Mouse (Mus musculus) brown adipose tissue, adult 24 weeks (tissue): ENCODE measurements at regions not wholly inside any gene's neighbourhood (a gene's known extent, or its start where the extent isn't known, plus 50 kb on each side); places are given as distances from the start of the nearest gene placed in this dataset.

Experiments used
- H3K27ac ChIP-seq: fragments of 200-500 bp; replicated peaks from 2 replicates; pipeline ENCODE4 v1.5.1; 2012; ENCODE audit warnings: low read depth, mild to moderate bottlenecking, low read length
- H3K4me1 ChIP-seq: fragments of 200-500 bp; 2 replicates; pipeline ENCODE4 v1.6.1; 2012; ENCODE audit warnings: low read length, mixed read lengths; ENCODE audit not compliant: control insufficient read depth, insufficient read depth, insufficient read length
- H3K4me3 ChIP-seq: fragments of 200-500 bp; 2 replicates; pipeline ENCODE4 v1.5.1; 2012; ENCODE audit warnings: low read depth, mild to moderate bottlenecking, low read length, moderate library complexity; ENCODE audit not compliant: insufficient read depth

DNA sequence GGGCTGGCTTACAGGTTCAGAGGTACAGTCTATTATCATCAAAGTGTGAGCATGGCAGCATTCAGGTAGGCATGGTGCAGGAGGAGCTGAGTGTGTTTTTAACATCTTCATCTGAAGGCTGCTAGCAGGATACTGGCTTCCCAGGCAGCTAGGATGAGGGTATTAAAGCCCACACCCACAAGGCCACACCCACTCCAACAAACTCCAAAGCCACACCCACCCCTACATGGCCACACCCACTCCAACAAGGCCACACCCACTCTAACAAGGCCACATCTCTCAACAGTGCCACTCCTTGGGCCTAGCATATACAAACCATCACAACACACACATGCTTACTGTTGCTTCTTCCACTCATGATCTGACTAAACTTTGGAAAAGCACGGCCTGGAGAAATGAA is 172.5 kb downstream of the Msrb3 start:
- Histone ChIP-seq H3K4me1 (no peaks in the 10 kb centered on the region), H3K27ac (no peak overlapping the region), H3K4me3 (no peak overlapping the region)

DNA sequence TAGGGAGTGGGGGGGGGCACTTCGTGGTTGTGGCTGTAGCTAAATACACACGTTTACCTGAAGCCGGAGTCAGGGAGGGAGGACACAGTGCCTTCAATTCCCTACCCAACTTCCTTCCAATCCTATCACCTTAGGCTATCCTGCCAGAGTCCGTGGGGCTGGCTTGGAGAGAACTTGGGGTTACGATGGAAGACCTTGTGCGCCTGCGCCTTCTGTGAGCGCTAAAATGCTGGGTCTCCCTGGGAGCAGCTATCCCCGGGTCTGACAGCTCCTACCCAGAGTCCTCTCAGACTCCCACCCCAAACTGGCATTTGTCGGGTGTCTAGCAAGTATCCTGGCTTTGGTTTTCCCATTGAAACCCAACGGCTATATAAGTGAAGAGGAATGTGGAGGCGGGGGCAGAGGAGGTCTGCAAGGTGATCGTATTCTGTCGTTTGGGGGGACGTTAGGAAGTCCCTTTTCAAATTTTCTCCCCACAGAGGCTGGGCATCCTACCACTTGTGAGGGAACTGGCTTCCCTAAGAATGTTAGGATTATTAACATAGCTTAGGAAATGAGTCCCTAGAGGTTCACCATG is 176.9 kb downstream of the Msrb3 start:
- no peaks in the 10 kb centered on the region for H3K4me1 ChIP-seq
- H3K4me3 ChIP-seq: no peak overlapping the region
- no peak overlapping the region for H3K27ac ChIP-seq

DNA sequence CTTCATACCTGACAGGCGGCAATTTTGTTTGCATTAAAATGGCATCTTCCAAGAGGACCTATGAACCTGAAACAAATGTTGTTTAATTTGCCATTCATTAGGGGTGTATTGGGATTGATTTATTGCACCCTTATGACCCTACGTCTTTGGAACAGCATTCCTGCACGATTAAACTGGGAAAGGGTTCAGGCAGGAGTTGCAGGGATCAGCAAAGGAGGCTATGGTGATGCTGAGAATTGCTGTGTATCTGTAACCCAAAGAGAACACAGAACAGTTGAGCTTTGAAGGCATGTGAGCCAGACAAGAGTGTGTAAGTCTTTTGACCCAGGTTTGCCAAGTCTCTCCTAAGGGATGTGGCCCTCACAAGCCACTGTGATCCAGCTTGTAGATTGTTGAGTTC is 177.9 kb downstream of the Msrb3 start:
- no peak overlapping the region for H3K4me3 ChIP-seq
- no peak overlapping the region for H3K27ac ChIP-seq
- no peaks in the 10 kb centered on the region for H3K4me1 ChIP-seq

DNA sequence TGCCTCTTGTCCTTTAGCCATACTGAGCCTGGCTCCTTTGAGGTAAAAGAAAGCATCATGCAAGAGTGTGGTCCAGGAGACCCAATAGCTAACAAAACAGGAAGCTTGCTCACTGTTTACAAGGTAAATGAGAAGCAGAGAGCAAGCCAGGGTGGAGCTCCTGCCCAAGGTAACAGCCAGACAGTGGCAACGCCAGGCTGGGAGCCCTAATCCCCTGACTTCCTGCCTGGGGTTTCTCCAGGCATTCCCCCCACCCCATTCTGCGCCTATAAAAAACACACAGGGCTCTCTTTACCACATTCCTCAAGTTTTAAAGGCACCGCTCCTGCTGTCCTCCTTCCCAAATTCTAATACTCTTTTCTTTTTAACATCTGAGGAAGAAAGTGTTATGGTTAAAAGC is 178.8 kb downstream of the Msrb3 start:
- no peak overlapping the region for H3K27ac ChIP-seq
- no peak overlapping the region for H3K4me3 ChIP-seq
- H3K4me1 ChIP-seq: no peaks in the 10 kb centered on the region

DNA sequence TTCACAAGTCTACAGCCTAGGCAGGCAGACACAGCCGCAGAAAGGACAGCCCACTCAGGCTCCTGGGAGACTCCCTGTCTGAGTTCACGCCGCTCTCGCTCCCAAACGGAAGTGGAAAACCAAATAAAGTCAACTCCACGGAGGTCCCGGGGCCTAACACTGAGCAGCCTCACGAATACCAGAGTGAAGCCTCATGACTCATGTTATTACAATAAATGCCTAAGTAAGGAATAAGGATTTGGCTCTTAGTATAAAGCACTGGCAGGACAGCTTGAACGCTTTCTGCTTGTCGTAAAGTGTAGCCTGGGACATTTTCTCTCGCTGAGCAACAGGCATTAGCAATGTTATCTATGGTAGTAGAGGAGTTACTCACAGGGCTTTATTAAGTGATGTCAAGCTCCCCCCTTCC is 181.7 kb downstream of the Msrb3 start:
- Histone ChIP-seq H3K4me3 (no peak overlapping the region), H3K4me1 (no peaks in the 10 kb centered on the region), H3K27ac (no peak overlapping the region)

DNA sequence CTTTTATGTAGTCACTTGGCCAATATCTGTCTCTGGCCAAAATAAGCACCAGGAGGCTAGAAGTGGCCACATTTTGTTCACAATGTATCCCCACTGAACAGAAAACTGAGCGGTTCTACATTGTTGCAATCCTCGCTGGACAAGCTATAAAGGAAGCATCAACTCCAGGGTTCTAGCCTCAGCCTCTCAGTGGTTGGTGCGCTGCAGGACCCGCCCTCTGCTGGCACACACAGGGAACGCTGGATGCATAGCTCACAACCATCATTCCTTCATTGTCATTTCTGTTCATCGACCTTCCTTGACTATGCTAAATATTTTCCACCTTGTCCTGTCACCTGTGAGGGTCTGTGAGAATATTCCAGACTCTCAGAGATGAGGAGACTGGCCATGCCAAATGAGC is 182.5 kb downstream of the Msrb3 start:
- Histone ChIP-seq H3K27ac (no peak overlapping the region), H3K4me3 (no peak overlapping the region), H3K4me1 (no peaks in the 10 kb centered on the region)

DNA sequence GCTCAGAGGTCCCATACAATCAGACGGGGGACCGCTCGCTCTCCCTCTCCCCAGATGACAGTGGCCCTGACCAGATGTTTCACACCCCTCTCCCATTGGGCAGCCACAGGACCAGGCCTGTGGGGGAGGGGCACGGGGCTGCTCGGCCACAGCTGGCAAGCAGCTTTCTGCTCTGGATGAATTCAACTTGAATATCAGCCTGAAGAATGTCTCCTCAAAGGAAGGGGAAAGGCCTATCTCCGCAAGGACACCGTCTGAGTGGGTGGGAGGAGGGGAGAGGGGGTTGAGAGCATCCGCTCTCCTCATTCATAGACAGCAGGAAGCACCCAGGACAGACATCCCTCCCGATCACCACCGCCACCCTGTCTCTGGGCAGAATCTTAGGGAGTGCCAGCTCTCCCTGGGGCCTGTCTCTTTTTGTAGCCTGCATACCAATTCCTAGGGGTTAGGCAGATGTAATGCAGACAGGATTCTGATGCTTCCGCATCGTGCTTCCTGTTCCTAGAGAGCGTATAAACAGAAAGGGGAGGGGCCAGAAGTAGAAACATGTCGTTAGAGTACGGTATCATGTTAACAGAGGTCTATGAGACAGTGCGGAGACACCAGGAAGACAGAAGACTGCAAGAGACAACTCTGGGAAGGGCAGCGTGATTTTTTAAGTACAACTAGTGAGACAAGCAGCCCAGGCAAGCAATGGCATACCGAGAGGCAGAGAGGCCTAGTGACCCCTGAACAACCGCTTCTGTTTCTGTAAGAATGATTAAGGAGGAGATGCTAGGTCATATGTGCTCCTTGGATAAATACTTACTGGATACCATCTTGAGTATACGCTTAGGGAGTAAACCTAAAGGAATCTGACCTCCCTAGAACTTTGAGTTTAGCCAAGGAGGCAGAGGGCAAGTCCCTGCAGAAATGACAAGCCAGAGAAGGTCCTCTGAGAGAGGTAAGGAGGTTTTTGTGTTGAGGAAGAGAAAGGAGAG is 190.8 kb downstream of the Msrb3 start:
- no peak overlapping the region for H3K4me3 ChIP-seq
- H3K27ac ChIP-seq: no peak overlapping the region
- no peaks in the 10 kb centered on the region for H3K4me1 ChIP-seq

DNA sequence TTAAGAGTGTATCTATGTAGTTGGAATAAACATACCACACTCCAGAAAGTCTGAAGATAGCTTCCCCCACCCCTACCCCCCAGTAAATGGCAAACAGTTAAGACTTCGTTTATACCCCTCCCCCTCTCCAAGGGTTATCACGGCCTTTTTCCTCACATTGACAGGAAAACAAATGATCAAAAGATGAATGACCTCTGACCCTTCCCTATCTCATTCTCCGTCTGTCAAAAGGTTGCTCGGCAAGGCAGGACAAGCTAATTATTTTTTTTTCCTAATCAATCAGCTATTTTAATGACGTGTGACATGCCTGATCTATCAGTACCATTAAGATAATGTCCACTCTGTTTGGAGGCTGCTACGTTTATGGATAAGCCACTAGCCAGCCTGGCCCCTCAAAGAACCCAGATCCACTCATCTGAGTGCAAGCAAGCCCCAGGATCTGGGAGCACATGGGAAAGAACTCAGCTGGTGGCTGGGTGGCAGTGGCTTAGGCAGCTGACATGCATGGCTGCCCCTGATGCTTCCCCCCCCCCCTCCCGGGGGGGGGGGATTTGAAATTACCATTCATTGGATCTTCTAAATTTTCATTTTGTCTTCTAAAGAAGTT is 192.1 kb downstream of the Msrb3 start:
- H3K4me1 ChIP-seq: no peaks in the 10 kb centered on the region
- no peak overlapping the region for H3K27ac ChIP-seq
- H3K4me3 ChIP-seq: no peak overlapping the region

DNA sequence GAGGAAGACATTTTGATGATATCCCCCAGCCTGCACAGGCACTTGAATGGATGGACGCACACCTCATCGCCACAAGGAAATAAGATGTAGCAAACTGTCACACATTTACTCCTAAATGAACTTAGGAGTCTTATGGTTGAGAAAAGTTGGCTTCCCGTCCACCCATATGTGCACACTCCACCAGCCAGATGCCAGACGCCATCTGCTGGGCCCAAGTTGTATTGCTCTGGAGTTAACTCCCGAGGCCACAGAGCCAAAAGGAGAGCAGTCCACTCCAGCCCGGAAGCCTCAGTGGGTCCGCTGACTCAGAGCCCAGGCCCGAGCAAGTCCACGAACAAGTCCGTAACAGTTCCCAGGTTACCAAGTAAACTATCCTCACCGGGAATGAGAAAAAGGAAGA is 197.1 kb downstream of the Msrb3 start:
- Histone ChIP-seq H3K27ac (no peak overlapping the region), H3K4me3 (no peak overlapping the region), H3K4me1 (no peaks in the 10 kb centered on the region)

DNA sequence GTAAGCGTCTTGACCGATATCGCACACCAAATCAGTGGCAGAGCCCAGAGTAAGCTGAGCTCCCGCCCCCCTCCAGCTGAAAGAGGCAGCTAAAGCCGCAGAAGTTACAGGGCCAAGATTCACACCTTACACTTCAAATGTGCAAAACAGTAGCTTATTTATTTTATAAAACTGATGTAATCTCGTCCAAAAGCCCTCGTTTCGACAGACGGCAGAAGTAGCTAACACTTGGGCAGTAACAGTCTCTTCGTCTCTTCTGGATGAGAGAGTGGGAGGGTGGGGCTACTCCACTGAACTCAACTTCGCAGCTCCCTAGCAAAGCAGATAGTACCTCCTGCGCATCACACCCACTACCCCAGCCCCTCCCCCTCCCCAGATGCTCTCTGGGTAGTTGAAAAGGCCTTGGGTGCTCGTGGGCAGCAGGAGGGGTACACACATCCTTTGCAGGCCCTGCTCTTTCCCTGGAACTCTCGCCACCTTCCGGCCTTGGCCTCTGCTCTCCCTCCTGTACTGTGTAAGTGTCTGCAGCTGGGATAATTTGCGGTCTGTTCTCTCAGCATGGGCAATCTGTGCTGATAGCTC is 201.5 kb downstream of the Msrb3 start:
- Histone ChIP-seq H3K4me3 (no peak overlapping the region), H3K27ac (no peak overlapping the region)

DNA sequence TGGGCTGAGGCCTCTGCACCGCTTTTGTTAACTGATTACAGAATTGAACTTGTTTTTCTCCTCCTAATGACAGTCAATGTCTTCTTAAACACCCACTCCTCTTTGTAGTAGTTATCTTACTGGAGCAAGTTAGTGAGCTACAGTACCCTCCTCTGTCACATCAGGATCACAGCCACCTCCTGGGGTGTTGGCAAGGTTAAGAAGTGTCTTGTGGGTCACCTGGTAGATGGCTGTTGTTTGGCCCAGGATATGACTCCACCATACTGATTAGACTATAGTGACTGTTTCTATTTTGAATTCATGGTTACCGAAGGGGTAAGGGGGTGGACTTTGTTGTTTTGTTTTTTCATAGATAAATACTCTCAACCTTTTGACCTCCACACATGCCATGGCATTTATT is 202.4 kb downstream of the Msrb3 start:
- Histone ChIP-seq H3K4me3 (no peak overlapping the region), H3K27ac (no peak overlapping the region), H3K4me1 (no peaks in the 10 kb centered on the region)

More for the DNA sequence above, 201.5 kb downstream of the Msrb3 start:
- H3K4me1 ChIP-seq: no peaks in the 10 kb centered on the region

DNA sequence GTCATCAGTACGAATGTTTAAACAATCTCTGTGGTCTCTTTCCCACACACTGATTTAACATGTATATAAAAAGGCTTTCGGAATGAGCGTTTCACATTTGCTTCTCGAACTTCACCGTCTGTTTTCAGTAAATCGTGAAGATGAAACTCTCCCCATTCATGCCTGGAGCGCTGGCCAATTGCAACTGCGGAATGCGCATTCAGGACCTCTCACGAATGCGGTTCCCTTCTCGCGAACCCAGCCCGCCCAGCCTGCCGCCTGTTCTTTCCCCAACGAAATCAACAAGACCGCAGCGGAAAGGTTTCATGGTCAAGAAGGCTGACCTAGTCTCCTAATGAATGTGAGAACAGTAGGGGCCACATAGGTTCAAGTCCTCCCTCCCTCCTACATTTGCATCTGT is 204.4 kb downstream of the Msrb3 start:
- Histone ChIP-seq H3K4me3 (no peak overlapping the region), H3K27ac (no peak overlapping the region), H3K4me1 (no peaks in the 10 kb centered on the region)

DNA sequence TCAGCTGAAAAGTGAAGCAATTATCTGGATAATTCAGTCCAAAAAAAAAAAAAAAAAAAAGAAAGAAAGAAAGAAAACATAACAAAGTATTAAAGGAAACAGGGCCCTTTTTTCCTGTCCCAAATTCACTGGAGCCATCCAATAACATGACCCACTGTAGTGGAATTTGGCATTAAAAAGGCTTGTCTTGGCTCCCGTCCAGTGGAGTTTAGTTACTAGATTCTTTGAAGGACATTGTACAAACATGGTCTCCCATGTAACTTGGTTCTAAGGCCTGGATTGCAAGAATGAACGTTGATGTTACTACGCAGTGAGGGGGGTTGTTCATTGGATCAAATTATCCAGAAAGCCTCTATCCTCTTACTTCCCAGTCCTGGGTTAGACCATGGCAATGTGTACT is 207.4 kb downstream of the Msrb3 start:
- Histone ChIP-seq H3K27ac (no peak overlapping the region), H3K4me3 (no peak overlapping the region), H3K4me1 (no peaks in the 10 kb centered on the region)

DNA sequence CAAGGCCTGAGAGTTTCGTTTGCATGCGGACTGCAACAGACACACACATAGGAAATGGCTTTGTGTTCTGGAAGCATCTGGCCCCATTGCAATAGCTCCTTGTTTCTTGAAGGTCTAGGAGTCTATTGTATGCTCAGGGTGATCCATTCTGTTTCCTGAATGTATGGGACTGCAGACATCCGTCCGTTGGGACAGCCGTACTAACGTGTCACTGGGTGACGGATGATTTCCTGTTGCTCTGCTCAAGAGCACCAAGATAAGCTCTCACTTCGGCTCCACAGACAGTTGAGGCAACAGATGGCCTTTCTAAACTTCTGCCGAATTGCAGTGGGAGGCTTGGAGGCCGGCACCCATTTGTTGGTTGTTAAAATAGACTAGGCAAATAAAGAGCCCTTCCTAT is 209.9 kb upstream of the Hmga2 start:
- Histone ChIP-seq H3K27ac (no peak overlapping the region), H3K4me1 (no peaks in the 10 kb centered on the region), H3K4me3 (no peak overlapping the region)

DNA sequence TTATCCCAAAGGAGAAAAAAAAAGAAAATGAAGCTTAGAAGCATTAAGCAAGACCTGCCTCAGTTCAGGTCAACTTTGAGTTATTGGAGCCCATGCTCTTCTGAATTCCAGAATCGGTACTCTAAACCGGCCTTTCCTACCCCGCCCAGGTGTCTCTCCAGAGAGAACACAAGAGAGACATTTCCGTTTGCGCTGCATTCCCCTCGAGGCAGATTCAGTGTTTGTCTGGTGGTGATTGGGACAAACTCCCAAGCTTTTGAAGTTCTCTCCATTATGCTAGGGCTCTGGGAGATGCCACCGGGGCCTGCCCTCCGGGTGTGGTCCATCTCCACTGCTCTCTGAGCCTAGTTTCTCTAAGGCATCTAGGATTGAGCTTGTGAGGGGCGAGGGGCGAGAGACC is 205.8 kb upstream of the Hmga2 start:
- Histone ChIP-seq H3K27ac (no peak overlapping the region), H3K4me3 (no peak overlapping the region), H3K4me1 (no peaks in the 10 kb centered on the region)
